Mouse (Mus musculus): ENCODE measurements around the gene Arrb2. TPM values are rescaled to one million over a fixed set of nuclear protein-coding genes. Genes with fewer than 3 reads are reported as not detected.
"Not testable (repeated sequence)": the region's sequence is repeated elsewhere in the genome, so short reads cannot be mapped to it uniquely, and the experiment has no call there.

Arrb2 gene
- polyA plus RNA-seq, 1 experiment from 2014 or later = 30.3 TPM

- Histone ChIP-seq H3K36me3 (ENCODE audit: control insufficient read depth, insufficient read depth, low read length) (no peaks in the 10 kb centered on the region), H3K27me3 (ENCODE audit: control insufficient read depth, insufficient read depth, low read length) (no peaks in the 10 kb centered on the region), H3K9me3 (ENCODE audit: control insufficient read depth, low read length) (no peaks in the 10 kb centered on the region), H3K4me2 (ENCODE audit: low read depth, severe bottlenecking) (no peak overlapping the region), H3K4me3 (ENCODE audit: low read depth, low read length) (no peak overlapping the region), H3K27ac (replicated peaks; ENCODE audit: low read depth, low read length) (no peak overlapping the region), H3K9ac (ENCODE audit: low read length) (no peak overlapping the region), H3K4me1 (ENCODE audit: control insufficient read depth, insufficient read depth, low read length) (peaks cover 1% of the 10 kb centered on the region)
- no peak for ATAC-seq (ENCODE audit: insufficient number of reproducible peaks, low FRiP score, low TSS enrichment, low read depth)
- peak; percentile 92 for DNase-seq (ENCODE audit: low spot score)
- WGBS = 10% methylated on average over 3 of the region's 3 CpGs
Observed at GRCm38 (mm10) chr11:70413961-70414360, 18.5 kb upstream of the Arrb2 start.

- DNase-seq (ENCODE audit: low spot score) (no peak), ATAC-seq (ENCODE audit: insufficient number of reproducible peaks, low FRiP score, low TSS enrichment, low read depth) (no peak)
- no peak overlapping the region for H3K27ac ChIP-seq (replicated peaks; ENCODE audit: low read depth, low read length)
- no peaks in the 10 kb centered on the region for H3K36me3 ChIP-seq (ENCODE audit: control insufficient read depth, insufficient read depth, low read length)
- WGBS = 61% methylated on average over 4 of the region's 4 CpGs
- H3K4me1 ChIP-seq (ENCODE audit: control insufficient read depth, insufficient read depth, low read length) = no peaks in the 10 kb centered on the region
- H3K4me2 ChIP-seq (ENCODE audit: low read depth, severe bottlenecking) = no peak overlapping the region
- H3K9me3 ChIP-seq (ENCODE audit: control insufficient read depth, low read length) = no peaks in the 10 kb centered on the region
- no peak overlapping the region for H3K9ac ChIP-seq (ENCODE audit: low read length)
- H3K4me3 ChIP-seq (ENCODE audit: low read depth, low read length) = no peak overlapping the region
- H3K27me3 ChIP-seq (ENCODE audit: control insufficient read depth, insufficient read depth, low read length) = no peaks in the 10 kb centered on the region
Observed at GRCm38 (mm10) chr11:70418199-70418598, 14.2 kb upstream of the Arrb2 start.

- DNase-seq (ENCODE audit: low spot score) (no peak), ATAC-seq (ENCODE audit: insufficient number of reproducible peaks, low FRiP score, low TSS enrichment, low read depth) (no peak)
- H3K9ac ChIP-seq (ENCODE audit: low read length) = no peak overlapping the region
- WGBS = 63% methylated on average over 5 of the region's 5 CpGs
- H3K27ac ChIP-seq (replicated peaks; ENCODE audit: low read depth, low read length) = no peak overlapping the region
- no peaks in the 10 kb centered on the region for H3K9me3 ChIP-seq (ENCODE audit: control insufficient read depth, low read length)
- no peaks in the 10 kb centered on the region for H3K27me3 ChIP-seq (ENCODE audit: control insufficient read depth, insufficient read depth, low read length)
- no peaks in the 10 kb centered on the region for H3K36me3 ChIP-seq (ENCODE audit: control insufficient read depth, insufficient read depth, low read length)
- H3K4me1 ChIP-seq (ENCODE audit: control insufficient read depth, insufficient read depth, low read length) = no peaks in the 10 kb centered on the region
- H3K4me3 ChIP-seq (ENCODE audit: low read depth, low read length) = no peak overlapping the region
- no peak overlapping the region for H3K4me2 ChIP-seq (ENCODE audit: low read depth, severe bottlenecking)
Observed at GRCm38 (mm10) chr11:70419486-70419885, 12.9 kb upstream of the Arrb2 start.

GRCm38 (mm10) chr11:70426598-70426997, 5.8 kb upstream of the Arrb2 start:
- not testable (repeated sequence) for H3K4me1 ChIP-seq (ENCODE audit: control insufficient read depth, insufficient read depth, low read length); H3K4me2 ChIP-seq (ENCODE audit: low read depth, severe bottlenecking); H3K27me3 ChIP-seq (ENCODE audit: control insufficient read depth, insufficient read depth, low read length); H3K9ac ChIP-seq (ENCODE audit: low read length); H3K9me3 ChIP-seq (ENCODE audit: control insufficient read depth, low read length); H3K4me3 ChIP-seq (ENCODE audit: low read depth, low read length); H3K27ac ChIP-seq (replicated peaks; ENCODE audit: low read depth, low read length); H3K36me3 ChIP-seq (ENCODE audit: control insufficient read depth, insufficient read depth, low read length); DNase-seq (ENCODE audit: low spot score); ATAC-seq (ENCODE audit: insufficient number of reproducible peaks, low FRiP score, low TSS enrichment, low read depth)
- 83% methylated on average over 6 of the region's 6 CpGs for WGBS

GRCm38 (mm10) chr11:70431574-70431973, 861 bp upstream of the Arrb2 start:
- ATAC-seq (ENCODE audit: insufficient number of reproducible peaks, low FRiP score, low TSS enrichment, low read depth) = no peak
- peak overlapping the region; percentile 65; the same call in 1 of the 2 replicates for H3K4me3 ChIP-seq (ENCODE audit: low read depth, low read length)
- H3K27ac ChIP-seq (replicated peaks; ENCODE audit: low read depth, low read length) = no peak overlapping the region
- H3K36me3 ChIP-seq (ENCODE audit: control insufficient read depth, insufficient read depth, low read length) = peaks cover under 1% of the 10 kb centered on the region; the same call in 1 of the 2 replicates
- H3K4me2 ChIP-seq (ENCODE audit: low read depth, severe bottlenecking) = peak overlapping the region; percentile 82; the same call in 1 of the 2 replicates
- DNase-seq (ENCODE audit: low spot score) = no peak
- H3K27me3 ChIP-seq (ENCODE audit: control insufficient read depth, insufficient read depth, low read length) = no peaks in the 10 kb centered on the region
- H3K4me1 ChIP-seq (ENCODE audit: control insufficient read depth, insufficient read depth, low read length) = peaks cover 10% of the 10 kb centered on the region
- H3K9ac ChIP-seq (ENCODE audit: low read length) = 0 out of 2 replicates have a peak overlapping the region, but pooled peaks have one; percentile 62
- no peaks in the 10 kb centered on the region for H3K9me3 ChIP-seq (ENCODE audit: control insufficient read depth, low read length)
- 36% methylated on average over 5 of the region's 5 CpGs for WGBS

GRCm38 (mm10) chr11:70432895-70433568, 597 bp downstream of the Arrb2 start:
- Histone ChIP-seq H3K9ac (ENCODE audit: low read length) (peak overlapping the region; percentile 68), H3K4me3 (ENCODE audit: low read depth, low read length) (peak overlapping the region; percentile 65), H3K36me3 (ENCODE audit: control insufficient read depth, insufficient read depth, low read length) (peaks cover 6% of the 10 kb centered on the region; the same call in 1 of the 2 replicates), H3K27me3 (ENCODE audit: control insufficient read depth, insufficient read depth, low read length) (no peaks in the 10 kb centered on the region), H3K27ac (replicated peaks; ENCODE audit: low read depth, low read length) (0 out of 2 replicates have a peak overlapping the region, but pooled peaks have one; percentile 10), H3K9me3 (ENCODE audit: control insufficient read depth, low read length) (no peaks in the 10 kb centered on the region), H3K4me2 (ENCODE audit: low read depth, severe bottlenecking) (peak overlapping the region; percentile 82), H3K4me1 (ENCODE audit: control insufficient read depth, insufficient read depth, low read length) (peaks cover 10% of the 10 kb centered on the region)
- WGBS = 11% methylated on average over 15 of the region's 15 CpGs
- peak; percentile 34 for ATAC-seq (ENCODE audit: insufficient number of reproducible peaks, low FRiP score, low TSS enrichment, low read depth)
- DNase-seq (ENCODE audit: low spot score) = peak; percentile 60

GRCm38 (mm10) chr11:70433569-70433943, 1.1 kb downstream of the Arrb2 start:
- H3K36me3 ChIP-seq (ENCODE audit: control insufficient read depth, insufficient read depth, low read length) = peaks cover 8% of the 10 kb centered on the region; the same call in 1 of the 2 replicates
- H3K9ac ChIP-seq (ENCODE audit: low read length) = no peak overlapping the region
- WGBS = 53% methylated on average over 1 of the region's 1 CpGs

GRCm38 (mm10) chr11:70433951-70434350, 1.5 kb downstream of the Arrb2 start:
- ATAC-seq (ENCODE audit: insufficient number of reproducible peaks, low FRiP score, low TSS enrichment, low read depth) = no peak
- DNase-seq (ENCODE audit: low spot score) = no peak
- Histone ChIP-seq H3K4me1 (ENCODE audit: control insufficient read depth, insufficient read depth, low read length) (peaks cover 10% of the 10 kb centered on the region), H3K27me3 (ENCODE audit: control insufficient read depth, insufficient read depth, low read length) (no peaks in the 10 kb centered on the region), H3K36me3 (ENCODE audit: control insufficient read depth, insufficient read depth, low read length) (peaks cover 9% of the 10 kb centered on the region; the same call in 1 of the 2 replicates), H3K4me2 (ENCODE audit: low read depth, severe bottlenecking) (no peak overlapping the region), H3K27ac (replicated peaks; ENCODE audit: low read depth, low read length) (no peak overlapping the region), H3K9ac (ENCODE audit: low read length) (no peak overlapping the region), H3K9me3 (ENCODE audit: control insufficient read depth, low read length) (no peaks in the 10 kb centered on the region), H3K4me3 (ENCODE audit: low read depth, low read length) (no peak overlapping the region)
- WGBS = 80% methylated on average over 3 of the region's 3 CpGs

More at GRCm38 (mm10) chr11:70433569-70433943, 1.1 kb downstream of the Arrb2 start:
- Histone ChIP-seq H3K9me3 (ENCODE audit: control insufficient read depth, low read length) (no peaks in the 10 kb centered on the region), H3K4me2 (ENCODE audit: low read depth, severe bottlenecking) (peak overlapping the region; percentile 82), H3K27ac (replicated peaks; ENCODE audit: low read depth, low read length) (no peak overlapping the region), H3K4me1 (ENCODE audit: control insufficient read depth, insufficient read depth, low read length) (peaks cover 10% of the 10 kb centered on the region), H3K27me3 (ENCODE audit: control insufficient read depth, insufficient read depth, low read length) (no peaks in the 10 kb centered on the region), H3K4me3 (ENCODE audit: low read depth, low read length) (peak overlapping the region; percentile 65)
- ATAC-seq (ENCODE audit: insufficient number of reproducible peaks, low FRiP score, low TSS enrichment, low read depth) = no peak
- DNase-seq (ENCODE audit: low spot score) = no peak

Data from limb, embryonic 11.5 days (tissue).